Mouse (Mus musculus): Measurements from ENCODE around the gene Mcoln2. TPM values are rescaled to one million over a fixed set of nuclear protein-coding genes. Genes with fewer than 3 reads are reported as not detected.

Gene Mcoln2
- total and polyA plus RNA-seq, 3 experiments, result 0.10 to 0.42 TPM; not detected in 1

Other genes with a start within 250 kb of the Mcoln2 start
- gene Bcl10, start 227.0 kb upstream of the Mcoln2 start, total RNA-seq (2012; rRNA removed), result 25.0 and 28.0 TPM in 2 replicates
- 10 to 100 TPM in 1 of 2 experiments, not detected in 1; 30.4 TPM for gene Bcl10, start 227.0 kb upstream of the Mcoln2 start, polyA plus RNA-seq (2012; ENCODE audit: insufficient read depth in 1 of 2, insufficient read length in 2 of 2, low read depth in 1 of 2, low replicate concordance in 2 of 2, missing spikeins in 1 of 2)
- gene 2410004B18Rik, start 211.8 kb upstream of the Mcoln2 start, total RNA-seq (2012; rRNA removed), result 32.1 and 32.3 TPM in 2 replicates
- gene 2410004B18Rik, start 211.8 kb upstream of the Mcoln2 start, polyA plus RNA-seq (2012; ENCODE audit: insufficient read depth in 1 of 2, insufficient read length in 2 of 2, low read depth in 1 of 2, low replicate concordance in 2 of 2, missing spikeins in 1 of 2), result 10 to 100 TPM in 1 of 2 experiments, not detected in 1; 42.3 TPM
- 24.1 and 25.4 TPM in 2 replicates for gene Syde2, start 162.0 kb upstream of the Mcoln2 start, total RNA-seq (2012; rRNA removed)
- 10 to 100 TPM in 1 of 2 experiments, not detected in 1; 12.4 TPM for gene Syde2, start 162.0 kb upstream of the Mcoln2 start, polyA plus RNA-seq (2012; ENCODE audit: insufficient read depth in 1 of 2, insufficient read length in 2 of 2, low read depth in 1 of 2, low replicate concordance in 2 of 2, missing spikeins in 1 of 2)
- not detected in 2 replicates for gene Wdr63, start 41.7 kb upstream of the Mcoln2 start, total RNA-seq (2012; rRNA removed)
- gene Wdr63, start 41.7 kb upstream of the Mcoln2 start, polyA plus RNA-seq (2012; ENCODE audit: insufficient read depth in 1 of 2, insufficient read length in 2 of 2, low read depth in 1 of 2, low replicate concordance in 2 of 2, missing spikeins in 1 of 2), result not detected
- not detected in 2 replicates for gene Mcoln3, start 32.4 kb upstream of the Mcoln2 start, total RNA-seq (2012; rRNA removed)
- not detected for gene Mcoln3, start 32.4 kb upstream of the Mcoln2 start, polyA plus RNA-seq (2012; ENCODE audit: insufficient read depth in 1 of 2, insufficient read length in 2 of 2, low read depth in 1 of 2, low replicate concordance in 2 of 2, missing spikeins in 1 of 2)
- not detected in 2 replicates for gene Lpar3, start 71.1 kb downstream of the Mcoln2 start, total RNA-seq (2012; rRNA removed)
- gene Lpar3, start 71.1 kb downstream of the Mcoln2 start, polyA plus RNA-seq (2012; ENCODE audit: insufficient read depth in 1 of 2, insufficient read length in 2 of 2, low read depth in 1 of 2, low replicate concordance in 2 of 2, missing spikeins in 1 of 2), result not detected